Mouse (Mus musculus): ENCODE data around the gene Ascc1. TPM values are rescaled to one million over a fixed set of nuclear protein-coding genes. Genes with fewer than 3 reads are reported as not detected.
"Not testable (repeated sequence)": the region's sequence is repeated elsewhere in the genome, so short reads cannot be mapped to it uniquely, and the experiment has no call there.

The Ascc1 gene
- polyA plus RNA-seq, 1 experiment from 2014 or later, result 50.2 TPM

GRCm38 (mm10) chr10:59981336-59981735 lies 21.3 kb upstream of the Ascc1 start:
- WGBS, result 83% methylated on average over 4 of the region's 4 CpGs
- H3K36me3 ChIP-seq (ENCODE audit: control insufficient read depth, insufficient read depth, low read length), result peaks cover 13% of the 10 kb centered on the region
- H3K27me3 ChIP-seq (replicated peaks; ENCODE audit: control insufficient read depth, insufficient read depth, low read length), result no peaks in the 10 kb centered on the region

GRCm38 (mm10) chr10:59981792-59982191 lies 20.8 kb upstream of the Ascc1 start:
- Histone ChIP-seq H3K9me3 (replicated peaks; ENCODE audit: control insufficient read depth, low read length) (no peaks in the 10 kb centered on the region), H3K4me3 (ENCODE audit: low read depth, low read length) (no peak overlapping the region), H3K4me2 (ENCODE audit: low read length) (no peak overlapping the region), H3K27ac (ENCODE audit: low read depth, low read length) (no peak overlapping the region), H3K9ac (ENCODE audit: low read length) (no peak overlapping the region), H3K27me3 (replicated peaks; ENCODE audit: control insufficient read depth, insufficient read depth, low read length) (no peaks in the 10 kb centered on the region), H3K4me1 (ENCODE audit: control insufficient read depth, insufficient read depth, low read length) (peaks cover 13% of the 10 kb centered on the region), H3K36me3 (ENCODE audit: control insufficient read depth, insufficient read depth, low read length) (peaks cover 16% of the 10 kb centered on the region)
- WGBS, result 89% methylated on average over 9 of the region's 9 CpGs
- ATAC-seq (no peak), DNase-seq (ENCODE audit: low spot score) (no peak)

More at GRCm38 (mm10) chr10:59981336-59981735, 21.3 kb upstream of the Ascc1 start:
- no peak overlapping the region for H3K9ac ChIP-seq (ENCODE audit: low read length)
- DNase-seq (ENCODE audit: low spot score), result no peak
- H3K4me1 ChIP-seq (ENCODE audit: control insufficient read depth, insufficient read depth, low read length), result peaks cover 13% of the 10 kb centered on the region
- no peak overlapping the region for H3K4me3 ChIP-seq (ENCODE audit: low read depth, low read length)
- no peak for ATAC-seq
- H3K27ac ChIP-seq (ENCODE audit: low read depth, low read length), result no peak overlapping the region
- no peak overlapping the region for H3K4me2 ChIP-seq (ENCODE audit: low read length)
- no peaks in the 10 kb centered on the region for H3K9me3 ChIP-seq (replicated peaks; ENCODE audit: control insufficient read depth, low read length)

- Histone ChIP-seq H3K4me2 (ENCODE audit: low read length) (no peak overlapping the region), H3K9ac (ENCODE audit: low read length) (no peak overlapping the region), H3K27me3 (replicated peaks; ENCODE audit: control insufficient read depth, insufficient read depth, low read length) (no peaks in the 10 kb centered on the region), H3K4me3 (ENCODE audit: low read depth, low read length) (no peak overlapping the region), H3K4me1 (ENCODE audit: control insufficient read depth, insufficient read depth, low read length) (peaks cover 13% of the 10 kb centered on the region), H3K27ac (ENCODE audit: low read depth, low read length) (no peak overlapping the region), H3K36me3 (ENCODE audit: control insufficient read depth, insufficient read depth, low read length) (peaks cover 23% of the 10 kb centered on the region), H3K9me3 (replicated peaks; ENCODE audit: control insufficient read depth, low read length) (no peaks in the 10 kb centered on the region)
- DNase-seq (ENCODE audit: low spot score) (no peak), ATAC-seq (no peak)
- 89% methylated on average over 12 of the region's 12 CpGs for WGBS
Measured at GRCm38 (mm10) chr10:59982379-59982873, 20.2 kb upstream of the Ascc1 start.

GRCm38 (mm10) chr10:59988036-59988435 lies 14.6 kb upstream of the Ascc1 start:
- WGBS, result 90% methylated on average over 4 of the region's 4 CpGs
- Histone ChIP-seq H3K9ac (ENCODE audit: low read length) (no peak overlapping the region), H3K4me3 (ENCODE audit: low read depth, low read length) (no peak overlapping the region), H3K27ac (ENCODE audit: low read depth, low read length) (no peak overlapping the region), H3K4me2 (ENCODE audit: low read length) (no peak overlapping the region), H3K4me1 (ENCODE audit: control insufficient read depth, insufficient read depth, low read length) (no peaks in the 10 kb centered on the region), H3K27me3 (replicated peaks; ENCODE audit: control insufficient read depth, insufficient read depth, low read length) (no peaks in the 10 kb centered on the region), H3K36me3 (ENCODE audit: control insufficient read depth, insufficient read depth, low read length) (peaks cover 64% of the 10 kb centered on the region), H3K9me3 (replicated peaks; ENCODE audit: control insufficient read depth, low read length) (no peaks in the 10 kb centered on the region)
- ATAC-seq (no peak), DNase-seq (ENCODE audit: low spot score) (no peak)

GRCm38 (mm10) chr10:59990393-59990792 lies 12.2 kb upstream of the Ascc1 start:
- DNase-seq (ENCODE audit: low spot score) (no peak), ATAC-seq (no peak)
- H3K27ac ChIP-seq (ENCODE audit: low read depth, low read length), result no peak overlapping the region
- no peaks in the 10 kb centered on the region for H3K27me3 ChIP-seq (replicated peaks; ENCODE audit: control insufficient read depth, insufficient read depth, low read length)
- peaks cover 73% of the 10 kb centered on the region for H3K36me3 ChIP-seq (ENCODE audit: control insufficient read depth, insufficient read depth, low read length)
- no peaks in the 10 kb centered on the region for H3K4me1 ChIP-seq (ENCODE audit: control insufficient read depth, insufficient read depth, low read length)
- no peaks in the 10 kb centered on the region for H3K9me3 ChIP-seq (replicated peaks; ENCODE audit: control insufficient read depth, low read length)
- no peak overlapping the region for H3K4me3 ChIP-seq (ENCODE audit: low read depth, low read length)
- H3K9ac ChIP-seq (ENCODE audit: low read length), result no peak overlapping the region
- H3K4me2 ChIP-seq (ENCODE audit: low read length), result no peak overlapping the region
- WGBS, result 96% methylated on average over 9 of the region's 9 CpGs

GRCm38 (mm10) chr10:59991262-59991880 lies 11.2 kb upstream of the Ascc1 start:
- ATAC-seq (no peak), DNase-seq (ENCODE audit: low spot score) (no peak)
- Histone ChIP-seq H3K4me2 (ENCODE audit: low read length) (no peak overlapping the region), H3K27me3 (replicated peaks; ENCODE audit: control insufficient read depth, insufficient read depth, low read length) (no peaks in the 10 kb centered on the region), H3K36me3 (ENCODE audit: control insufficient read depth, insufficient read depth, low read length) (peaks cover 75% of the 10 kb centered on the region), H3K27ac (ENCODE audit: low read depth, low read length) (no peak overlapping the region), H3K9ac (ENCODE audit: low read length) (no peak overlapping the region), H3K9me3 (replicated peaks; ENCODE audit: control insufficient read depth, low read length) (no peaks in the 10 kb centered on the region), H3K4me1 (ENCODE audit: control insufficient read depth, insufficient read depth, low read length) (no peaks in the 10 kb centered on the region), H3K4me3 (ENCODE audit: low read depth, low read length) (no peak overlapping the region)
- 91% methylated on average over 9 of the region's 9 CpGs for WGBS

- ATAC-seq, result no peak
- Histone ChIP-seq H3K4me3 (ENCODE audit: low read depth, low read length) (no peak overlapping the region), H3K4me1 (ENCODE audit: control insufficient read depth, insufficient read depth, low read length) (no peaks in the 10 kb centered on the region), H3K9ac (ENCODE audit: low read length) (no peak overlapping the region), H3K9me3 (replicated peaks; ENCODE audit: control insufficient read depth, low read length) (no peaks in the 10 kb centered on the region), H3K27ac (ENCODE audit: low read depth, low read length) (no peak overlapping the region), H3K4me2 (ENCODE audit: low read length) (no peak overlapping the region), H3K27me3 (replicated peaks; ENCODE audit: control insufficient read depth, insufficient read depth, low read length) (no peaks in the 10 kb centered on the region), H3K36me3 (ENCODE audit: control insufficient read depth, insufficient read depth, low read length) (peaks cover 71% of the 10 kb centered on the region)
- 89% methylated on average over 8 of the region's 8 CpGs for WGBS
- no peak for DNase-seq (ENCODE audit: low spot score)
Measured at GRCm38 (mm10) chr10:59992024-59992423, 10.6 kb upstream of the Ascc1 start.

- peaks cover 53% of the 10 kb centered on the region for H3K36me3 ChIP-seq (ENCODE audit: control insufficient read depth, insufficient read depth, low read length)
- H3K27ac ChIP-seq (ENCODE audit: low read depth, low read length); H3K9ac ChIP-seq (ENCODE audit: low read length); H3K4me1 ChIP-seq (ENCODE audit: control insufficient read depth, insufficient read depth, low read length); H3K4me3 ChIP-seq (ENCODE audit: low read depth, low read length); H3K4me2 ChIP-seq (ENCODE audit: low read length); H3K9me3 ChIP-seq (replicated peaks; ENCODE audit: control insufficient read depth, low read length); H3K27me3 ChIP-seq (replicated peaks; ENCODE audit: control insufficient read depth, insufficient read depth, low read length); ATAC-seq; DNase-seq (ENCODE audit: low spot score): not testable (repeated sequence)
- WGBS, result 88% methylated on average over 2 of the region's 3 CpGs
Measured at GRCm38 (mm10) chr10:59993813-59994212, 8.8 kb upstream of the Ascc1 start.

- H3K4me1 ChIP-seq (ENCODE audit: control insufficient read depth, insufficient read depth, low read length), result no peaks in the 10 kb centered on the region
- no peak overlapping the region for H3K27ac ChIP-seq (ENCODE audit: low read depth, low read length)
- H3K27me3 ChIP-seq (replicated peaks; ENCODE audit: control insufficient read depth, insufficient read depth, low read length), result no peaks in the 10 kb centered on the region
- H3K36me3 ChIP-seq (ENCODE audit: control insufficient read depth, insufficient read depth, low read length), result peaks cover 35% of the 10 kb centered on the region
- WGBS, result 98% methylated on average over 6 of the region's 6 CpGs
- no peak overlapping the region for H3K9ac ChIP-seq (ENCODE audit: low read length)
- H3K4me2 ChIP-seq (ENCODE audit: low read length), result no peak overlapping the region
- no peaks in the 10 kb centered on the region for H3K9me3 ChIP-seq (replicated peaks; ENCODE audit: control insufficient read depth, low read length)
- no peak overlapping the region for H3K4me3 ChIP-seq (ENCODE audit: low read depth, low read length)
- ATAC-seq, result no peak
- DNase-seq (ENCODE audit: low spot score), result no peak
Measured at GRCm38 (mm10) chr10:59995889-59996288, 6.7 kb upstream of the Ascc1 start.

All from forebrain, embryonic 14.5 days (tissue).